Mouse (Mus musculus) intestine, embryonic 16.5 days (tissue): ENCODE measurements at regions not wholly inside any gene's neighbourhood (a gene's known extent, or its start where the extent isn't known, plus 50 kb on each side); places are given as distances from the start of the nearest gene placed in this dataset.

Experiments
- ATAC-seq: fragments of 200-750 bp; cut with Nextera tagmentation; 2 replicates; pipeline ENCODE4 v1.8.0; 2017; ENCODE audit warnings: moderate TSS enrichment, moderate library complexity
- H3K27ac ChIP-seq: fragments of 300-500 bp; sonication (generic); 2 replicates; pipeline ENCODE4 v1.5.1; 2014; ENCODE audit warnings: mild to moderate bottlenecking, low read length
- H3K27me3 ChIP-seq: fragments of 300-500 bp; sonication (generic); replicated peaks from 2 replicates; pipeline ENCODE4 v1.6.1; 2014; ENCODE audit warnings: low read length, control low read depth, mixed read lengths; ENCODE audit not compliant: control insufficient read depth, insufficient read depth
- H3K36me3 ChIP-seq: fragments of 300-500 bp; sonication (generic); 2 replicates; pipeline ENCODE4 v1.6.1; 2014; ENCODE audit warnings: low read length, control low read depth; ENCODE audit not compliant: control insufficient read depth, insufficient read depth
- H3K4me1 ChIP-seq: fragments of 300-500 bp; sonication (generic); 2 replicates; pipeline ENCODE4 v1.6.1; 2014; ENCODE audit warnings: low read length, control low read depth, mixed read lengths; ENCODE audit not compliant: control insufficient read depth, insufficient read depth
- H3K4me2 ChIP-seq: fragments of 300-500 bp; sonication (generic); 2 replicates; pipeline ENCODE4 v1.6.1; 2014; ENCODE audit warnings: low read depth, low read length, control low read depth
- H3K4me3 ChIP-seq: fragments of 300-500 bp; sonication (generic); 2 replicates; pipeline ENCODE4 v1.5.1; 2014; ENCODE audit warnings: mild to moderate bottlenecking, low read length
- H3K9ac ChIP-seq: fragments of 300-500 bp; sonication (generic); 2 replicates; pipeline ENCODE4 v1.6.1; 2014; ENCODE audit warnings: low read depth, low read length
- H3K9me3 ChIP-seq: fragments of 300-500 bp; sonication (generic); 2 replicates; pipeline ENCODE4 v1.6.1; 2016; ENCODE audit warnings: low read length, control low read depth; ENCODE audit not compliant: control insufficient read depth
- WGBS: fragments of 180-500 bp; shearing (Covaris S2); extraction: QIAGEN DNeasy Blood & Tissue Kit; methylation state at CpG from one replicate; pipeline ENCODE4 v1.1.7; 2014; 5-methylcytosine and 5-hydroxymethylcytosine counted together

- H3K4me1 ChIP-seq: no peaks in the 10 kb centered on the region
- no peak overlapping the region for H3K27ac ChIP-seq
- 63% methylated on average over 1 of the region's 1 CpGs for WGBS
- ATAC-seq: no peak
- no peak overlapping the region for H3K4me2 ChIP-seq
- no peaks in the 10 kb centered on the region for H3K36me3 ChIP-seq
- no peak overlapping the region for H3K4me3 ChIP-seq
- H3K27me3 ChIP-seq: no peaks in the 10 kb centered on the region
- no peaks in the 10 kb centered on the region for H3K9me3 ChIP-seq
- H3K9ac ChIP-seq: no peak overlapping the region
Measured at GRCm38 (mm10) chr11:43952151-43952550, 51.1 kb upstream of the Adra1b start.

GRCm38 (mm10) chr11:43958241-43958975 is 57.4 kb upstream of the Adra1b start:
- Histone ChIP-seq H3K9ac (no peak overlapping the region), H3K4me2 (no peak overlapping the region), H3K9me3 (no peaks in the 10 kb centered on the region), H3K27me3 (no peaks in the 10 kb centered on the region), H3K36me3 (no peaks in the 10 kb centered on the region), H3K27ac (no peak overlapping the region), H3K4me1 (no peaks in the 10 kb centered on the region), H3K4me3 (no peak overlapping the region)
- 61% methylated on average over 3 of the region's 3 CpGs for WGBS
- no peak for ATAC-seq

GRCm38 (mm10) chr11:43958976-43959315 is 57.9 kb upstream of the Adra1b start:
- Histone ChIP-seq H3K27ac (no peak overlapping the region), H3K4me1 (no peaks in the 10 kb centered on the region), H3K36me3 (no peaks in the 10 kb centered on the region), H3K27me3 (no peaks in the 10 kb centered on the region), H3K4me2 (no peak overlapping the region), H3K4me3 (no peak overlapping the region), H3K9me3 (no peaks in the 10 kb centered on the region), H3K9ac (no peak overlapping the region)
- no peak for ATAC-seq
- WGBS: 58% methylated on average over 2 of the region's 2 CpGs

- no peaks in the 10 kb centered on the region for H3K9me3 ChIP-seq
- no peak overlapping the region for H3K27ac ChIP-seq
- H3K36me3 ChIP-seq: no peaks in the 10 kb centered on the region
- H3K4me2 ChIP-seq: no peak overlapping the region
- WGBS: 85% methylated on average over 5 of the region's 5 CpGs
- no peak overlapping the region for H3K4me3 ChIP-seq
- H3K4me1 ChIP-seq: no peaks in the 10 kb centered on the region
- no peak for ATAC-seq
- H3K27me3 ChIP-seq: no peaks in the 10 kb centered on the region
- H3K9ac ChIP-seq: no peak overlapping the region
Measured at GRCm38 (mm10) chr11:43960348-43961105, 59.5 kb upstream of the Adra1b start.

GRCm38 (mm10) chr11:43961398-43962070 is 60.5 kb upstream of the Adra1b start:
- H3K4me2 ChIP-seq: no peak overlapping the region
- no peaks in the 10 kb centered on the region for H3K27me3 ChIP-seq
- H3K9ac ChIP-seq: no peak overlapping the region
- H3K36me3 ChIP-seq: no peaks in the 10 kb centered on the region
- no peak for ATAC-seq
- WGBS: 74% methylated on average over 6 of the region's 6 CpGs
- H3K4me1 ChIP-seq: no peaks in the 10 kb centered on the region
- no peak overlapping the region for H3K27ac ChIP-seq
- H3K9me3 ChIP-seq: no peaks in the 10 kb centered on the region
- no peak overlapping the region for H3K4me3 ChIP-seq

GRCm38 (mm10) chr11:43967764-43968163 is 66.8 kb upstream of the Adra1b start:
- no peak for ATAC-seq

GRCm38 (mm10) chr11:43971886-43972285 is 70.9 kb upstream of the Adra1b start:
- H3K4me3 ChIP-seq: no peak overlapping the region
- H3K36me3 ChIP-seq: no peaks in the 10 kb centered on the region
- H3K27me3 ChIP-seq: no peaks in the 10 kb centered on the region
- no peak overlapping the region for H3K27ac ChIP-seq
- H3K4me1 ChIP-seq: no peaks in the 10 kb centered on the region
- H3K9ac ChIP-seq: no peak overlapping the region
- no peaks in the 10 kb centered on the region for H3K9me3 ChIP-seq
- no peak overlapping the region for H3K4me2 ChIP-seq
- WGBS: 68% methylated on average over 3 of the region's 3 CpGs
- ATAC-seq: no peak

More at GRCm38 (mm10) chr11:43967764-43968163, 66.8 kb upstream of the Adra1b start:
- Histone ChIP-seq H3K4me2 (no peak overlapping the region), H3K36me3 (no peaks in the 10 kb centered on the region), H3K4me1 (no peaks in the 10 kb centered on the region), H3K9ac (no peak overlapping the region), H3K4me3 (no peak overlapping the region), H3K9me3 (no peaks in the 10 kb centered on the region), H3K27me3 (no peaks in the 10 kb centered on the region), H3K27ac (no peak overlapping the region)
- 81% methylated on average over 1 of the region's 1 CpGs for WGBS

- Histone ChIP-seq H3K9me3 (no peaks in the 10 kb centered on the region), H3K27me3 (no peaks in the 10 kb centered on the region), H3K27ac (no peak overlapping the region), H3K9ac (no peak overlapping the region), H3K4me1 (no peaks in the 10 kb centered on the region), H3K4me2 (no peak overlapping the region), H3K4me3 (no peak overlapping the region), H3K36me3 (no peaks in the 10 kb centered on the region)
- WGBS: 43% methylated on average over 4 of the region's 4 CpGs
- ATAC-seq: no peak
Measured at GRCm38 (mm10) chr11:43976024-43976423, 75.0 kb upstream of the Adra1b start.

- 72% methylated on average over 7 of the region's 7 CpGs for WGBS
- Histone ChIP-seq H3K4me2 (no peak overlapping the region), H3K9ac (no peak overlapping the region), H3K4me1 (no peaks in the 10 kb centered on the region), H3K36me3 (no peaks in the 10 kb centered on the region), H3K9me3 (no peaks in the 10 kb centered on the region), H3K27ac (no peak overlapping the region), H3K27me3 (no peaks in the 10 kb centered on the region), H3K4me3 (no peak overlapping the region)
- no peak for ATAC-seq
Measured at GRCm38 (mm10) chr11:43979406-43979805, 78.4 kb upstream of the Adra1b start.
